Mouse (Mus musculus): ENCODE measurements around the gene Gm13693. TPM values are rescaled to one million over a fixed set of nuclear protein-coding genes. Genes with fewer than 3 reads are reported as not detected.

Gene Gm13693
- not detected for polyA plus RNA-seq (2015; fragmentation: Illumina TruSeq; extraction: RNeasy Lipid Tissue Mini Kit (QIAGEN cat#74804); ENCODE audit: insufficient read depth, low read depth, low replicate concordance)

GRCm38 (mm10) chr2:83961203-83961602 is at the start of gene Gm13693:
TSS of gene Gm13693 (plus strand) at chr2:83961503.

DNA sequence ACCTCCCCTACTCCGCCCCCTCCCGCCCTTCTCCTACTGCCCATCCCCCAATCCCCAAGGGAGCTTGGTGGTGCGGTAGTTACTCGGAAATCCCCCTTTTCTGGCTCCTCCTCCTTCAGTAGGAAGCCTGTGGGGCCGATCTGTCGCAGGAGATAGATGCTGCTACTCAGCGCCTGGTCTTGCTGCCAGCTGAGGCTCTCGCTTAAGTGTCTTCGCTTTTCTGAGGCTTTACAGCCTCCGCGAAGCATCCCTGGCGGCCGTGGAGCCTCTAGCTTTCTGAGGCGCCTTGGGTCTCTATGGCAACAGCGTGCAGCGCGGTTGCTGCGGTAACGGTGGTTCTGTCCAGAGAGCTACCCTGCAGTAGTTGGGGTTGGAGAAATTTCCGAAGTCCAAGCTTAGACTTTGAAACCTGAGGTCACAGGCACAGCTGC is 20.4 kb upstream of the Gm13693 start, which contains the start of gene Zswim2:
Gene Zswim2, minus strand, starts transcription at position 298 of the 431 bp plus-strand sequence.

GRCm38 (mm10) chr2:83955393-83955792 is 5.9 kb upstream of the Gm13693 start, which contains the start of gene Gm13698:
TSS of gene Gm13698 (plus strand) at chr2:83955693.

DNA sequence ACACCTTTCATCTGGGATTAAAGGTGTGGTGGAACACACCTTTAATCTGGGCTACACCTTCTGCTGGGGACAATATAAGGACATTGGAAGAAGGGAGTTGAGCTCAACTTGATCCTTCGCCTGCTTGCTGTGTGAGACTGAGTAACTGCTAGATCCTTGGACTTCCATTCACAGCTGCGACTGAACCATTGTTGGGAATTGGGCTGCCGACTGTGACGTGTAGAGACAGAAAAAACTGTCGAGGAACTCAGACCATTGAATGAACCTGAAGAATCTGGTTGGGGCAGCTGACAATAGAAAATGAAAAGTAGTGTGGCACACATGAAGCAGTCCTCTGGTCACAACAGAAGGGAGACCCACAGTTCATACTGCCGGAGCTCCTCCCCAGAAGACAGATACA is 5.7 kb downstream of the Gm13693 start, which contains the start of gene Gm13695:
Gene Gm13695, plus strand, starts transcription at position 301 of the 400 bp plus-strand sequence.

DNA sequence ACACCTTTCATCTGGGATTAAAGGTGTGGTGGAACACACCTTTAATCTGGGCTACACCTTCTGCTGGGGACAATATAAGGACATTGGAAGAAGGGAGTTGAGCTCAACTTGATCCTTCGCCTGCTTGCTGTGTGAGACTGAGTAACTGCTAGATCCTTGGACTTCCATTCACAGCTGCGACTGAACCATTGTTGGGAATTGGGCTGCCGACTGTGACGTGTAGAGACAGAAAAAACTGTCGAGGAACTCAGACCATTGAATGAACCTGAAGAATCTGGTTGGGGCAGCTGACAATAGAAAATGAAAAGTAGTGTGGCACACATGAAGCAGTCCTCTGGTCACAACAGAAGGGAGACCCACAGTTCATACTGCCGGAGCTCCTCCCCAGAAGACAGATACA is 11.5 kb downstream of the Gm13693 start, which contains the start of gene Gm13696:
Gene Gm13696, plus strand, starts transcription at position 301 of the 400 bp plus-strand sequence.

GRCm38 (mm10) chr2:83978633-83979032 is 17.3 kb downstream of the Gm13693 start, which contains the start of gene Gm13694:
TSS of gene Gm13694 (plus strand) at chr2:83978933.

GRCm38 (mm10) chr2:83984443-83984842 is 23.1 kb downstream of the Gm13693 start, which contains the start of gene Gm13697:
TSS of gene Gm13697 (plus strand) at chr2:83984743.

GRCm38 (mm10) chr2:83990253-83990652 is 28.9 kb downstream of the Gm13693 start, which contains the start of gene Gm13691:
TSS of gene Gm13691 (plus strand) at chr2:83990553.

Other genes with a start within 250 kb of the Gm13693 start
- gene Itgav, start 237.1 kb upstream of the Gm13693 start, polyA plus RNA-seq (2015; fragmentation: Illumina TruSeq; extraction: RNeasy Lipid Tissue Mini Kit (QIAGEN cat#74804); ENCODE audit: insufficient read depth, low read depth, low replicate concordance), result 7.5 TPM
- 0.87 TPM for gene Fam171b, start 148.9 kb upstream of the Gm13693 start, polyA plus RNA-seq (2015; fragmentation: Illumina TruSeq; extraction: RNeasy Lipid Tissue Mini Kit (QIAGEN cat#74804); ENCODE audit: insufficient read depth, low read depth, low replicate concordance)
- not detected for gene Zswim2, start 20.3 kb upstream of the Gm13693 start, polyA plus RNA-seq (2015; fragmentation: Illumina TruSeq; extraction: RNeasy Lipid Tissue Mini Kit (QIAGEN cat#74804); ENCODE audit: insufficient read depth, low read depth, low replicate concordance)
- gene Gm13698, start 5.8 kb upstream of the Gm13693 start, polyA plus RNA-seq (2015; fragmentation: Illumina TruSeq; extraction: RNeasy Lipid Tissue Mini Kit (QIAGEN cat#74804); ENCODE audit: insufficient read depth, low read depth, low replicate concordance), result not detected
- gene Gm13695, start 5.8 kb downstream of the Gm13693 start, polyA plus RNA-seq (2015; fragmentation: Illumina TruSeq; extraction: RNeasy Lipid Tissue Mini Kit (QIAGEN cat#74804); ENCODE audit: insufficient read depth, low read depth, low replicate concordance), result not detected
- not detected for gene Gm13696, start 11.6 kb downstream of the Gm13693 start, polyA plus RNA-seq (2015; fragmentation: Illumina TruSeq; extraction: RNeasy Lipid Tissue Mini Kit (QIAGEN cat#74804); ENCODE audit: insufficient read depth, low read depth, low replicate concordance)
- gene Gm13694, start 17.4 kb downstream of the Gm13693 start, polyA plus RNA-seq (2015; fragmentation: Illumina TruSeq; extraction: RNeasy Lipid Tissue Mini Kit (QIAGEN cat#74804); ENCODE audit: insufficient read depth, low read depth, low replicate concordance), result not detected
- gene Gm13697, start 23.2 kb downstream of the Gm13693 start, polyA plus RNA-seq (2015; fragmentation: Illumina TruSeq; extraction: RNeasy Lipid Tissue Mini Kit (QIAGEN cat#74804); ENCODE audit: insufficient read depth, low read depth, low replicate concordance), result not detected
- gene Gm13691, start 29.1 kb downstream of the Gm13693 start, polyA plus RNA-seq (2015; fragmentation: Illumina TruSeq; extraction: RNeasy Lipid Tissue Mini Kit (QIAGEN cat#74804); ENCODE audit: insufficient read depth, low read depth, low replicate concordance), result not detected